Mouse (Mus musculus): ENCODE measurements around the gene Akt1. TPM values are rescaled to one million over a fixed set of nuclear protein-coding genes. Genes with fewer than 3 reads are reported as not detected.

Akt1 gene
- polyA plus RNA-seq, 1 experiment from 2014 or later: 50.8 TPM

GRCm38 (mm10) chr12:112667619-112668297 lies 6.9 kb downstream of the Akt1 start:
- ATAC-seq (ENCODE audit: low FRiP score): no peak
- Histone ChIP-seq H3K4me2 (replicated peaks; ENCODE audit: low read depth, low read length) (no peak overlapping the region), H3K27me3 (ENCODE audit: control insufficient read depth, insufficient read depth, low read length) (no peaks in the 10 kb centered on the region), H3K27ac (ENCODE audit: low read depth, low read length) (peak overlapping the region; percentile 47; the same call in 1 of the 2 replicates), H3K9me3 (ENCODE audit: control insufficient read depth, low read length) (no peaks in the 10 kb centered on the region), H3K9ac (ENCODE audit: low read depth, low read length) (no peak overlapping the region), H3K36me3 (ENCODE audit: control insufficient read depth, insufficient read depth, low read length) (peaks cover 23% of the 10 kb centered on the region), H3K4me1 (replicated peaks; ENCODE audit: control insufficient read depth, insufficient read depth, low read length) (peaks cover 49% of the 10 kb centered on the region), H3K4me3 (ENCODE audit: low read depth, low read length) (no peak overlapping the region)
- DNase-seq (ENCODE audit: low spot score): no peak
- 83% methylated on average over 10 of the region's 10 CpGs for WGBS

DNA sequence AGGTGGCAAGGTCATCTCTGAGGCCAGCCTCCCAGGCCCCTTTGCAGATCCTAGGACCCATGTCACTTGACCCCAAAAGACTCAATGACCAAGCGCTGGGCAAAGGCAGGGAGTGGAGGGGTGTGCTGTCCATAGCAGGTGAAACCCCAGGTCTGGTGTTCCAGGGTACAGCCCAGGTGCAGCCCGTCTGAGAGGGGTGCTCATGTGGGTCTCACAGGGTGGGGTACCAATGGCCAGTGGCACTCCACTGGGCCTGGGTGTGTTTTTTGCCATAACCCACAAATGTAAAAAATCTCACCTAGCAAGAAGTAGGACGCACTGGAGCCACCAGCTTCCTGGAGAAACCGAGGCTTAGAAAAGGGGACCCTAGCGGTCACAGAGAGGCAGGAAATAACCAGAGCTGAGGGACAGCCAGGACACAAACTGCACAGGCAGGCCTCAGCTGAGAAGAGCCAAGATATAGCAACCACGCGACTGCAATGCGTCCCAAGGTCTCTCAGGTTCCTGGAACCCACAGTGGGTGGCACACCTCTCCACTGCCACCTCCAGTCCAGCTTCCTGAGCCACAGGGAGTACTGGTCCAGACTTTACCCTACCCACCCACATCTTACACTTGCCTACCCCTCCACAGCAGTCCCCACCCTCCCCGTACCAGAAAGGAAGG lies 8.7 kb downstream of the Akt1 start:
- H3K4me1 ChIP-seq (replicated peaks; ENCODE audit: control insufficient read depth, insufficient read depth, low read length): peaks cover 57% of the 10 kb centered on the region
- peak overlapping the region; percentile 23; the same call in 1 of the 2 replicates for H3K9ac ChIP-seq (ENCODE audit: low read depth, low read length)
- DNase-seq (ENCODE audit: low spot score) (no peak), ATAC-seq (ENCODE audit: low FRiP score) (no peak)
- no peak overlapping the region for H3K4me2 ChIP-seq (replicated peaks; ENCODE audit: low read depth, low read length)
- no peaks in the 10 kb centered on the region for H3K9me3 ChIP-seq (ENCODE audit: control insufficient read depth, low read length)
- H3K4me3 ChIP-seq (ENCODE audit: low read depth, low read length): no peak overlapping the region
- H3K27ac ChIP-seq (ENCODE audit: low read depth, low read length): peak overlapping the region; percentile 93
- no peaks in the 10 kb centered on the region for H3K27me3 ChIP-seq (ENCODE audit: control insufficient read depth, insufficient read depth, low read length)
- WGBS: 92% methylated on average over 9 of the region's 9 CpGs
- peaks cover 26% of the 10 kb centered on the region for H3K36me3 ChIP-seq (ENCODE audit: control insufficient read depth, insufficient read depth, low read length)

- H3K9ac ChIP-seq (ENCODE audit: low read depth, low read length): peak overlapping the region; percentile 49
- DNase-seq (ENCODE audit: low spot score): peak; percentile 60
- no peak overlapping the region for H3K4me2 ChIP-seq (replicated peaks; ENCODE audit: low read depth, low read length)
- peak; percentile 21; the same call in 1 of the 2 replicates for ATAC-seq (ENCODE audit: low FRiP score)
- peaks cover 26% of the 10 kb centered on the region for H3K36me3 ChIP-seq (ENCODE audit: control insufficient read depth, insufficient read depth, low read length)
- WGBS: 63% methylated on average over 18 of the region's 18 CpGs
- H3K27me3 ChIP-seq (ENCODE audit: control insufficient read depth, insufficient read depth, low read length): no peaks in the 10 kb centered on the region
- H3K4me1 ChIP-seq (replicated peaks; ENCODE audit: control insufficient read depth, insufficient read depth, low read length): peaks cover 53% of the 10 kb centered on the region
- peak overlapping the region; percentile 93 for H3K27ac ChIP-seq (ENCODE audit: low read depth, low read length)
- no peaks in the 10 kb centered on the region for H3K9me3 ChIP-seq (ENCODE audit: control insufficient read depth, low read length)
- H3K4me3 ChIP-seq (ENCODE audit: low read depth, low read length): no peak overlapping the region
Measured at GRCm38 (mm10) chr12:112665445-112665844, 9.2 kb downstream of the Akt1 start.

GRCm38 (mm10) chr12:112664656-112665055 lies 10.0 kb downstream of the Akt1 start:
- H3K4me3 ChIP-seq (ENCODE audit: low read depth, low read length): no peak overlapping the region
- peak overlapping the region; percentile 49; the same call in 1 of the 2 replicates for H3K9ac ChIP-seq (ENCODE audit: low read depth, low read length)
- ATAC-seq (ENCODE audit: low FRiP score): 0 out of 2 replicates have a peak, but pooled peaks have one; percentile 0
- peak overlapping the region; percentile 93 for H3K27ac ChIP-seq (ENCODE audit: low read depth, low read length)
- DNase-seq (ENCODE audit: low spot score): no peak
- peaks cover 52% of the 10 kb centered on the region for H3K4me1 ChIP-seq (replicated peaks; ENCODE audit: control insufficient read depth, insufficient read depth, low read length)
- H3K27me3 ChIP-seq (ENCODE audit: control insufficient read depth, insufficient read depth, low read length): no peaks in the 10 kb centered on the region
- H3K9me3 ChIP-seq (ENCODE audit: control insufficient read depth, low read length): no peaks in the 10 kb centered on the region
- H3K36me3 ChIP-seq (ENCODE audit: control insufficient read depth, insufficient read depth, low read length): peaks cover 22% of the 10 kb centered on the region
- H3K4me2 ChIP-seq (replicated peaks; ENCODE audit: low read depth, low read length): no peak overlapping the region
- 65% methylated on average over 5 of the region's 5 CpGs for WGBS

DNA sequence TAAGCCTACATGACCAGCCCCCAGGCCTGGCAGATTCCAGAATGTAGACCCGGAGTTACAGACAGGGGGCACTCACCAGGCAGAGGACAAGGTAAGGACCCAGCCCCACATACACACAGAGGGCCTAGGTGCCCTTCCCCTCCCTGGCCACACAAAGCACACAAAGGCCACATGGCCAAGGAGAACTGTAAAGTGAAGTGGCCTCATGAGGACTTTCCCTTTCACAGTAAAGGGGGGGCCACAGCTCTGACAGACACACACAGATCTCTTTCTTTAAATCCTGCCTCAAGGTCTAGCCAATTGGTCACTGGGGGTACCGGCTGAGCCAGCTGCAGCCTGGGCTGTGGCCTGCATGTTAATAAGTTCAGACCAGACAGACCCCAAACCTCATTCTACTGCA lies 10.6 kb downstream of the Akt1 start:
- H3K9ac ChIP-seq (ENCODE audit: low read depth, low read length): peak overlapping the region; percentile 55; the same call in 1 of the 2 replicates
- H3K9me3 ChIP-seq (ENCODE audit: control insufficient read depth, low read length): no peaks in the 10 kb centered on the region
- H3K4me3 ChIP-seq (ENCODE audit: low read depth, low read length): no peak overlapping the region
- H3K4me2 ChIP-seq (replicated peaks; ENCODE audit: low read depth, low read length): no peak overlapping the region; the same call in 1 of the 2 replicates
- H3K27me3 ChIP-seq (ENCODE audit: control insufficient read depth, insufficient read depth, low read length): no peaks in the 10 kb centered on the region
- WGBS: 27% methylated on average over 2 of the region's 2 CpGs
- peaks cover 18% of the 10 kb centered on the region for H3K36me3 ChIP-seq (ENCODE audit: control insufficient read depth, insufficient read depth, low read length)
- DNase-seq (ENCODE audit: low spot score): peak; percentile 64
- peak; percentile 59 for ATAC-seq (ENCODE audit: low FRiP score)
- H3K27ac ChIP-seq (ENCODE audit: low read depth, low read length): peak overlapping the region; percentile 93
- peaks cover 52% of the 10 kb centered on the region for H3K4me1 ChIP-seq (replicated peaks; ENCODE audit: control insufficient read depth, insufficient read depth, low read length)

- H3K4me1 ChIP-seq (replicated peaks; ENCODE audit: control insufficient read depth, insufficient read depth, low read length): peaks cover 52% of the 10 kb centered on the region
- H3K27me3 ChIP-seq (ENCODE audit: control insufficient read depth, insufficient read depth, low read length): no peaks in the 10 kb centered on the region
- H3K27ac ChIP-seq (ENCODE audit: low read depth, low read length): peak overlapping the region; percentile 93
- H3K9ac ChIP-seq (ENCODE audit: low read depth, low read length): peak overlapping the region; percentile 55; the same call in 1 of the 2 replicates
- WGBS: 74% methylated on average over 12 of the region's 12 CpGs
- H3K4me3 ChIP-seq (ENCODE audit: low read depth, low read length): no peak overlapping the region
- DNase-seq (ENCODE audit: low spot score) (no peak), ATAC-seq (ENCODE audit: low FRiP score) (peak; percentile 12; the same call in 1 of the 2 replicates)
- H3K36me3 ChIP-seq (ENCODE audit: control insufficient read depth, insufficient read depth, low read length): peaks cover 17% of the 10 kb centered on the region
- no peaks in the 10 kb centered on the region for H3K9me3 ChIP-seq (ENCODE audit: control insufficient read depth, low read length)
- peak overlapping the region; percentile 21; the same call in 1 of the 2 replicates for H3K4me2 ChIP-seq (replicated peaks; ENCODE audit: low read depth, low read length)
Measured at GRCm38 (mm10) chr12:112663716-112664115, 11.0 kb downstream of the Akt1 start.

GRCm38 (mm10) chr12:112663303-112663702 lies 11.4 kb downstream of the Akt1 start:
- no peaks in the 10 kb centered on the region for H3K9me3 ChIP-seq (ENCODE audit: control insufficient read depth, low read length)
- WGBS: 86% methylated on average over 11 of the region's 11 CpGs
- H3K27me3 ChIP-seq (ENCODE audit: control insufficient read depth, insufficient read depth, low read length): no peaks in the 10 kb centered on the region
- H3K4me2 ChIP-seq (replicated peaks; ENCODE audit: low read depth, low read length): 0 out of 2 replicates have a peak overlapping the region, but pooled peaks have one; percentile 21
- H3K9ac ChIP-seq (ENCODE audit: low read depth, low read length): peak overlapping the region; percentile 55; the same call in 1 of the 2 replicates
- ATAC-seq (ENCODE audit: low FRiP score) (no peak), DNase-seq (ENCODE audit: low spot score) (no peak)
- H3K27ac ChIP-seq (ENCODE audit: low read depth, low read length): peak overlapping the region; percentile 93
- peaks cover 17% of the 10 kb centered on the region for H3K36me3 ChIP-seq (ENCODE audit: control insufficient read depth, insufficient read depth, low read length)
- H3K4me1 ChIP-seq (replicated peaks; ENCODE audit: control insufficient read depth, insufficient read depth, low read length): peaks cover 52% of the 10 kb centered on the region
- H3K4me3 ChIP-seq (ENCODE audit: low read depth, low read length): no peak overlapping the region

DNA sequence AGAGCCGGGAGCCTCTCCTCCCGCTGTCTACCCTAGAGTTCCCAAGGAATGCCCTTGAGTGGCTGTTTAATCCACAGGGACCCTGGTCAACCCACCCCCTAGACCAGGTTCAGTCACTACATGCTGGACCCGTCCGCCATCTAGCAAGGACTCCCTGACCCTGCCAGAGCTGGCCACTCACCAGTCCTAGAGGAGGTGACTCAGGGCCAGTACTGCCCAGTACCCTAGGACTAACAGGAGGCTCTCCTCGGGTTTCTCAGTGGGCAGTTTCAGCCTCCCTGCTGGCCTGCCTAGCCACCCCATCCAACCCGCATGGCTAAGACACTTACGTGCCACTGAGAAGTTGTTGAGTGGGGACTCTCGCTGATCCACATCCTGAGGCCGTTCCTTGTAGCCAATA lies 12.8 kb downstream of the Akt1 start:
- WGBS: 80% methylated on average over 9 of the region's 9 CpGs
- peak overlapping the region; percentile 20; the same call in 1 of the 2 replicates for H3K9ac ChIP-seq (ENCODE audit: low read depth, low read length)
- no peaks in the 10 kb centered on the region for H3K27me3 ChIP-seq (ENCODE audit: control insufficient read depth, insufficient read depth, low read length)
- H3K36me3 ChIP-seq (ENCODE audit: control insufficient read depth, insufficient read depth, low read length): peaks cover 23% of the 10 kb centered on the region
- H3K4me1 ChIP-seq (replicated peaks; ENCODE audit: control insufficient read depth, insufficient read depth, low read length): peaks cover 52% of the 10 kb centered on the region
- H3K27ac ChIP-seq (ENCODE audit: low read depth, low read length): peak overlapping the region; percentile 87
- ATAC-seq (ENCODE audit: low FRiP score) (no peak), DNase-seq (ENCODE audit: low spot score) (no peak)
- no peak overlapping the region for H3K4me3 ChIP-seq (ENCODE audit: low read depth, low read length)
- no peak overlapping the region for H3K4me2 ChIP-seq (replicated peaks; ENCODE audit: low read depth, low read length)
- no peaks in the 10 kb centered on the region for H3K9me3 ChIP-seq (ENCODE audit: control insufficient read depth, low read length)

Measured in hindbrain, embryonic 11.5 days (tissue).